Mouse (Mus musculus): ENCODE measurements around the gene Zfp207. TPM values are rescaled to one million over a fixed set of nuclear protein-coding genes. Genes with fewer than 3 reads are reported as not detected.
A peak's percentile ranks its signal among the peaks of the same experiment; 100 is the strongest.

The Zfp207 gene
- 28.6 and 54.4 TPM in 2 replicates for polyA plus RNA-seq (2012; rRNA removed)

GRCm38 (mm10) chr11:80383019-80383625 lies at the start of gene Zfp207:
Gene Zfp207, plus strand, starts transcription at chr11:80383279.
- TF ChIP-seq CTCF (IDR thresholded peaks at IDR 0.05; ENCODE audit: extremely low read depth, insufficient read length, insufficient replicate concordance, low read depth, low read length) (peak; percentile 6; the same call in 1 of the 2 replicates), POLR2A (IDR thresholded peaks at IDR 0.05; ENCODE audit: low read depth, low read length) (peak; percentile 87; the same call in 1 of the 2 replicates)

GRCm38 (mm10) chr11:80335609-80336350 lies 47.3 kb upstream of the Zfp207 start:
- Histone ChIP-seq H3K4me1 (ENCODE audit: control insufficient read depth, insufficient read depth, insufficient read length, low read length) (no peaks in the 10 kb centered on the region), H3K27ac (ENCODE audit: insufficient read depth, low read depth, low read length) (no peak overlapping the region), H3K36me3 (ENCODE audit: control insufficient read depth, insufficient read depth, low read length) (no peaks in the 10 kb centered on the region), H3K4me3 (ENCODE audit: low read depth, low read length) (no peak overlapping the region), H3K27me3 (ENCODE audit: control insufficient read depth, insufficient read depth, low read length) (no peaks in the 10 kb centered on the region)
- TF ChIP-seq POLR2A (IDR thresholded peaks at IDR 0.05; ENCODE audit: low read depth, low read length) (no peak), CTCF (IDR thresholded peaks at IDR 0.05; ENCODE audit: extremely low read depth, insufficient read length, insufficient replicate concordance, low read depth, low read length) (no peak)
- 5% methylated on average over 7 of the region's 7 CpGs for WGBS

More at GRCm38 (mm10) chr11:80383019-80383625, at the start of gene Zfp207:
- H3K4me3 ChIP-seq (ENCODE audit: low read depth, low read length): peak within 1 kb of the TSS; percentile 93
- H3K36me3 ChIP-seq (ENCODE audit: control insufficient read depth, insufficient read depth, low read length): peaks cover 10% of the 10 kb centered on the region
- peak within 1 kb of the TSS; percentile 83 for H3K27ac ChIP-seq (ENCODE audit: insufficient read depth, low read depth, low read length)
- WGBS: under 1% methylated on average over 33 of the region's 33 CpGs
- H3K4me1 ChIP-seq (ENCODE audit: control insufficient read depth, insufficient read depth, insufficient read length, low read length): 0 out of 2 replicates have a peak, but pooled peaks cover 3% of the 10 kb centered on the region
- no peaks in the 10 kb centered on the region for H3K27me3 ChIP-seq (ENCODE audit: control insufficient read depth, insufficient read depth, low read length)

- TF ChIP-seq POLR2A (IDR thresholded peaks at IDR 0.05; ENCODE audit: low read depth, low read length) (no peak), CTCF (IDR thresholded peaks at IDR 0.05; ENCODE audit: extremely low read depth, insufficient read length, insufficient replicate concordance, low read depth, low read length) (no peak)
- no peaks in the 10 kb centered on the region for H3K4me1 ChIP-seq (ENCODE audit: control insufficient read depth, insufficient read depth, insufficient read length, low read length)
- no peak overlapping the region for H3K27ac ChIP-seq (ENCODE audit: insufficient read depth, low read depth, low read length)
- WGBS: 30% methylated on average over 6 of the region's 6 CpGs
- H3K27me3 ChIP-seq (ENCODE audit: control insufficient read depth, insufficient read depth, low read length): no peaks in the 10 kb centered on the region
- no peak overlapping the region for H3K4me3 ChIP-seq (ENCODE audit: low read depth, low read length)
- no peaks in the 10 kb centered on the region for H3K36me3 ChIP-seq (ENCODE audit: control insufficient read depth, insufficient read depth, low read length)
Measured at GRCm38 (mm10) chr11:80336351-80336730, 46.7 kb upstream of the Zfp207 start.

- H3K4me1 ChIP-seq (ENCODE audit: control insufficient read depth, insufficient read depth, insufficient read length, low read length): no peaks in the 10 kb centered on the region
- no peak overlapping the region for H3K27ac ChIP-seq (ENCODE audit: insufficient read depth, low read depth, low read length)
- H3K27me3 ChIP-seq (ENCODE audit: control insufficient read depth, insufficient read depth, low read length): no peaks in the 10 kb centered on the region
- no peaks in the 10 kb centered on the region for H3K36me3 ChIP-seq (ENCODE audit: control insufficient read depth, insufficient read depth, low read length)
- no peak overlapping the region for H3K4me3 ChIP-seq (ENCODE audit: low read depth, low read length)
- TF ChIP-seq POLR2A (IDR thresholded peaks at IDR 0.05; ENCODE audit: low read depth, low read length): no peak
- no peak for TF ChIP-seq CTCF (IDR thresholded peaks at IDR 0.05; ENCODE audit: extremely low read depth, insufficient read length, insufficient replicate concordance, low read depth, low read length)
- WGBS: 36% methylated on average over 2 of the region's 2 CpGs
Measured at GRCm38 (mm10) chr11:80342482-80342881, 40.6 kb upstream of the Zfp207 start.

- Histone ChIP-seq H3K4me3 (ENCODE audit: low read depth, low read length) (no peak overlapping the region), H3K27ac (ENCODE audit: insufficient read depth, low read depth, low read length) (no peak overlapping the region), H3K27me3 (ENCODE audit: control insufficient read depth, insufficient read depth, low read length) (no peaks in the 10 kb centered on the region), H3K36me3 (ENCODE audit: control insufficient read depth, insufficient read depth, low read length) (no peaks in the 10 kb centered on the region), H3K4me1 (ENCODE audit: control insufficient read depth, insufficient read depth, insufficient read length, low read length) (no peaks in the 10 kb centered on the region)
- TF ChIP-seq CTCF (IDR thresholded peaks at IDR 0.05; ENCODE audit: extremely low read depth, insufficient read length, insufficient replicate concordance, low read depth, low read length) (peak; percentile 95), POLR2A (IDR thresholded peaks at IDR 0.05; ENCODE audit: low read depth, low read length) (no peak)
- WGBS: 61% methylated on average over 5 of the region's 5 CpGs
Measured at GRCm38 (mm10) chr11:80351832-80352430, 31.1 kb upstream of the Zfp207 start.

GRCm38 (mm10) chr11:80354832-80355231 lies 28.2 kb upstream of the Zfp207 start:
- no peaks in the 10 kb centered on the region for H3K36me3 ChIP-seq (ENCODE audit: control insufficient read depth, insufficient read depth, low read length)
- no peaks in the 10 kb centered on the region for H3K27me3 ChIP-seq (ENCODE audit: control insufficient read depth, insufficient read depth, low read length)
- no peaks in the 10 kb centered on the region for H3K4me1 ChIP-seq (ENCODE audit: control insufficient read depth, insufficient read depth, insufficient read length, low read length)
- no peak overlapping the region for H3K27ac ChIP-seq (ENCODE audit: insufficient read depth, low read depth, low read length)
- WGBS: 44% methylated on average over 4 of the region's 4 CpGs
- H3K4me3 ChIP-seq (ENCODE audit: low read depth, low read length): no peak overlapping the region
- no peak for TF ChIP-seq POLR2A (IDR thresholded peaks at IDR 0.05; ENCODE audit: low read depth, low read length)
- TF ChIP-seq CTCF (IDR thresholded peaks at IDR 0.05; ENCODE audit: extremely low read depth, insufficient read length, insufficient replicate concordance, low read depth, low read length): no peak

GRCm38 (mm10) chr11:80368949-80369348 lies 14.1 kb upstream of the Zfp207 start:
- WGBS: 94% methylated on average over 1 of the region's 1 CpGs
- Histone ChIP-seq H3K4me1 (ENCODE audit: control insufficient read depth, insufficient read depth, insufficient read length, low read length) (no peaks in the 10 kb centered on the region), H3K36me3 (ENCODE audit: control insufficient read depth, insufficient read depth, low read length) (peaks cover 27% of the 10 kb centered on the region), H3K4me3 (ENCODE audit: low read depth, low read length) (no peak overlapping the region), H3K27me3 (ENCODE audit: control insufficient read depth, insufficient read depth, low read length) (no peaks in the 10 kb centered on the region), H3K27ac (ENCODE audit: insufficient read depth, low read depth, low read length) (no peak overlapping the region)
- no peak for TF ChIP-seq CTCF (IDR thresholded peaks at IDR 0.05; ENCODE audit: extremely low read depth, insufficient read length, insufficient replicate concordance, low read depth, low read length)
